Comparison of ENCODE assay signal across 8 mouse cellular contexts in genomic region chr3:131019163-131019956, GRCm38 (mm10).
DNase-seq lines count a peak whose midpoint lies in the region; ATAC-seq and TF ChIP-seq lines count a peak whose summit lies in the region.

No protein-coding gene starts in this region.

- TF ChIP-seq CTCF in cerebellum, adult 2 months (IDR thresholded peaks at IDR 0.05; ENCODE audit: borderline replicate concordance, insufficient read depth, low read depth, low read length): no peak

- H3K9me3 ChIP-seq in embryonic facial prominence, embryonic 15.5 days (replicated peaks): no peaks in the 10 kb centered on the region
- H3K9me3 ChIP-seq in hindbrain, embryonic 11.5 days (ENCODE audit: control insufficient read depth, low read length): no peaks in the 10 kb centered on the region
- H3K9me3 ChIP-seq in liver, embryonic 11.5 days (ENCODE audit: control insufficient read depth, low read length): no peaks in the 10 kb centered on the region

- H3K27me3 ChIP-seq in cerebellum, adult 2 months (ENCODE audit: control insufficient read depth, insufficient read depth, low read length): no peaks in the 10 kb centered on the region; the same call in 1 of the 2 replicates
- no peaks in the 10 kb centered on the region for H3K27me3 ChIP-seq in embryonic facial prominence, embryonic 15.5 days
- no peaks in the 10 kb centered on the region for H3K27me3 ChIP-seq in hindbrain, embryonic 11.5 days (ENCODE audit: control insufficient read depth, insufficient read depth, low read length)
- no peaks in the 10 kb centered on the region for H3K27me3 ChIP-seq in liver, embryonic 11.5 days (replicated peaks; ENCODE audit: control insufficient read depth, insufficient read depth, low read length)

- no peaks in the 10 kb centered on the region for H3K36me3 ChIP-seq in embryonic facial prominence, embryonic 15.5 days
- no peaks in the 10 kb centered on the region for H3K36me3 ChIP-seq in hindbrain, embryonic 11.5 days (ENCODE audit: control insufficient read depth, insufficient read depth, low read length)
- H3K36me3 ChIP-seq in liver, embryonic 11.5 days (ENCODE audit: control insufficient read depth, insufficient read depth, low read length): no peaks in the 10 kb centered on the region

- no peak overlapping the region for H3K4me3 ChIP-seq in cerebellum, adult 2 months (replicated peaks; ENCODE audit: insufficient read depth, low read depth, low read length)
- H3K4me3 ChIP-seq in embryonic facial prominence, embryonic 15.5 days (replicated peaks): peak overlapping the region; percentile 31
- peak overlapping the region; percentile 20 for H3K4me3 ChIP-seq in hindbrain, embryonic 11.5 days (ENCODE audit: low read depth, low read length)
- H3K4me3 ChIP-seq in liver, embryonic 11.5 days (ENCODE audit: low read depth, low read length): peak overlapping the region; percentile 26; the same call in 1 of the 2 replicates

- ATAC-seq in embryonic facial prominence, embryonic 15.5 days (ENCODE audit: insufficient number of reproducible peaks, low FRiP score, low TSS enrichment, low read depth): 0 out of 2 replicates have a peak, but pooled peaks have one; percentile 51
- peak; percentile 82 for ATAC-seq in hindbrain, embryonic 11.5 days (ENCODE audit: low FRiP score)
- ATAC-seq in liver, embryonic 11.5 days (replicated peaks; ENCODE audit: low FRiP score): peak; percentile 47; the same call in 1 of the 2 replicates

- H3K9ac ChIP-seq in embryonic facial prominence, embryonic 15.5 days: no peak overlapping the region
- H3K9ac ChIP-seq in hindbrain, embryonic 11.5 days (ENCODE audit: low read depth, low read length): peak overlapping the region; percentile 40; the same call in 1 of the 2 replicates
- H3K9ac ChIP-seq in liver, embryonic 11.5 days (ENCODE audit: low read depth, low read length): no peak overlapping the region

- no peak overlapping the region for H3K27ac ChIP-seq in cerebellum, adult 2 months (ENCODE audit: insufficient read depth, low read length)
- peak overlapping the region; percentile 69; the same call in 1 of the 2 replicates for H3K27ac ChIP-seq in embryonic facial prominence, embryonic 15.5 days (replicated peaks)
- peak overlapping the region; percentile 24; the same call in 1 of the 2 replicates for H3K27ac ChIP-seq in hindbrain, embryonic 11.5 days (ENCODE audit: low read depth, low read length)
- H3K27ac ChIP-seq in liver, embryonic 11.5 days (ENCODE audit: low read depth, low read length): no peak overlapping the region

- H3K4me1 ChIP-seq in cerebellum, adult 2 months (ENCODE audit: control insufficient read depth, insufficient read depth, low read length): no peaks in the 10 kb centered on the region
- H3K4me1 ChIP-seq in embryonic facial prominence, embryonic 15.5 days: peaks cover 24% of the 10 kb centered on the region
- H3K4me1 ChIP-seq in hindbrain, embryonic 11.5 days (replicated peaks; ENCODE audit: control insufficient read depth, insufficient read depth, low read length): no peaks in the 10 kb centered on the region; the same call in 1 of the 2 replicates
- no peaks in the 10 kb centered on the region for H3K4me1 ChIP-seq in liver, embryonic 11.5 days (replicated peaks; ENCODE audit: control insufficient read depth, insufficient read depth, low read length)

- 8% methylated on average over 23 of the region's 23 CpGs for WGBS in cerebellum, adult 2 months
- 17% methylated on average over 23 of the region's 23 CpGs for WGBS in embryonic facial prominence, embryonic 15.5 days
- WGBS in hindbrain, embryonic 11.5 days: 16% methylated on average over 23 of the region's 23 CpGs
- 17% methylated on average over 23 of the region's 23 CpGs for WGBS in liver, embryonic 11.5 days

- H3K4me2 ChIP-seq in embryonic facial prominence, embryonic 15.5 days (replicated peaks): peak overlapping the region; percentile 42
- peak overlapping the region; percentile 41 for H3K4me2 ChIP-seq in hindbrain, embryonic 11.5 days (replicated peaks; ENCODE audit: low read depth, low read length)
- peak overlapping the region; percentile 59 for H3K4me2 ChIP-seq in liver, embryonic 11.5 days

- peak; percentile 41 to 45 for DNase-seq in cerebellum, postnatal 10 days
- DNase-seq in cerebellum, adult 2 months: no peak
- DNase-seq in hindbrain, embryonic 11.5 days (ENCODE audit: low spot score): peak; percentile 60
- peak; percentile 35 for DNase-seq in liver, embryonic 11.5 days (ENCODE audit: low spot score)
- peak; percentile 91 for DNase-seq in naive thymus-derived CD4-positive, alpha-beta T cell, adult 2 months (ENCODE audit: low read depth)
- DNase-seq in thymus, postnatal 0 days (ENCODE audit: low spot score): peak; percentile 94
- no peak for DNase-seq in layer of hippocampus, adult 9-11 months

- no peak for TF ChIP-seq POLR2A in cerebellum, adult 2 months (IDR thresholded peaks at IDR 0.05; ENCODE audit: borderline replicate concordance, insufficient read depth, low read length)

Comparison
In these comparisons a context has a peak if more than half of its experiments do, and no peak if none do; other contexts are left out.
1. DNase-seq: peak in cerebellum, postnatal 10 days (2 of 2), hindbrain, embryonic 11.5 days (single experiment), liver, embryonic 11.5 days (single experiment), naive thymus-derived CD4-positive, alpha-beta T cell, adult 2 months (single experiment) and thymus, postnatal 0 days (single experiment); none in cerebellum, adult 2 months (0 of 2) and layer of hippocampus, adult 9-11 months (single experiment).
2. H3K27ac ChIP-seq: peak in embryonic facial prominence, embryonic 15.5 days (single experiment) and hindbrain, embryonic 11.5 days (single experiment); none in cerebellum, adult 2 months (single experiment) and liver, embryonic 11.5 days (single experiment).
3. Peak in every context shown above with its lines, with median percentiles within 50 percentile points of each other: ATAC-seq and H3K4me2 ChIP-seq.